Mouse (Mus musculus) embryonic facial prominence, embryonic 12.5 days (tissue): ENCODE measurements at regions not wholly inside any gene's neighbourhood (a gene's known extent, or its start where the extent isn't known, plus 50 kb on each side); places are given as distances from the start of the nearest gene placed in this dataset.
A peak's percentile ranks its signal among the peaks of the same experiment; 100 is the strongest.
"Not testable (repeated sequence)": the region's sequence is repeated elsewhere in the genome, so short reads cannot be mapped to it uniquely, and the experiment has no call there.

Experiments used
- ATAC-seq: fragments of 200-750 bp; cut with Nextera tagmentation; 2 replicates; pipeline ENCODE4 v1.8.0; 2017; ENCODE audit not compliant: insufficient number of reproducible peaks, insufficient read depth, low FRiP score, low TSS enrichment
- H3K27ac ChIP-seq: fragments of 300-500 bp; sonication (generic); 2 replicates; pipeline ENCODE4 v1.5.1; 2016; ENCODE audit warnings: mild to moderate bottlenecking
- H3K27me3 ChIP-seq: fragments of 300-500 bp; sonication (generic); 2 replicates; pipeline ENCODE4 v1.6.1; 2016; ENCODE audit warnings: mild to moderate bottlenecking, moderate library complexity
- H3K36me3 ChIP-seq: fragments of 300-500 bp; sonication (generic); 2 replicates; pipeline ENCODE4 v1.6.1; 2016; ENCODE audit warnings: mild to moderate bottlenecking
- H3K4me1 ChIP-seq: fragments of 300-500 bp; sonication (generic); 2 replicates; pipeline ENCODE4 v1.6.1; 2016
- H3K4me2 ChIP-seq: fragments of 300-500 bp; sonication (generic); replicated peaks from 2 replicates; pipeline ENCODE4 v1.6.1; 2016; ENCODE audit warnings: mild to moderate bottlenecking, moderate library complexity
- H3K4me3 ChIP-seq: fragments of 300-500 bp; sonication (generic); 2 replicates; pipeline ENCODE4 v1.5.1; 2016; ENCODE audit warnings: mild to moderate bottlenecking
- H3K9ac ChIP-seq: fragments of 300-500 bp; sonication (generic); 2 replicates; pipeline ENCODE4 v1.6.1; 2016; ENCODE audit warnings: mild to moderate bottlenecking, moderate library complexity
- H3K9me3 ChIP-seq: fragments of 300-500 bp; sonication (generic); 2 replicates; pipeline ENCODE4 v1.6.1; 2016; ENCODE audit warnings: mild to moderate bottlenecking, moderate library complexity
- WGBS: fragments of 180-500 bp; shearing (Covaris S2); methylation state at CpG from one replicate; pipeline ENCODE4 v1.1.7; 2016; 5-methylcytosine and 5-hydroxymethylcytosine counted together

GRCm38 (mm10) chr17:82846776-82847494 is 368.2 kb upstream of the Pkdcc start:
- Histone ChIP-seq H3K9me3 (no peaks in the 10 kb centered on the region), H3K27ac (no peak overlapping the region), H3K27me3 (no peaks in the 10 kb centered on the region), H3K4me1 (no peaks in the 10 kb centered on the region), H3K36me3 (no peaks in the 10 kb centered on the region), H3K9ac (no peak overlapping the region), H3K4me3 (no peak overlapping the region), H3K4me2 (no peak overlapping the region)
- no peak for ATAC-seq
- 73% methylated on average over 5 of the region's 5 CpGs for WGBS

DNA sequence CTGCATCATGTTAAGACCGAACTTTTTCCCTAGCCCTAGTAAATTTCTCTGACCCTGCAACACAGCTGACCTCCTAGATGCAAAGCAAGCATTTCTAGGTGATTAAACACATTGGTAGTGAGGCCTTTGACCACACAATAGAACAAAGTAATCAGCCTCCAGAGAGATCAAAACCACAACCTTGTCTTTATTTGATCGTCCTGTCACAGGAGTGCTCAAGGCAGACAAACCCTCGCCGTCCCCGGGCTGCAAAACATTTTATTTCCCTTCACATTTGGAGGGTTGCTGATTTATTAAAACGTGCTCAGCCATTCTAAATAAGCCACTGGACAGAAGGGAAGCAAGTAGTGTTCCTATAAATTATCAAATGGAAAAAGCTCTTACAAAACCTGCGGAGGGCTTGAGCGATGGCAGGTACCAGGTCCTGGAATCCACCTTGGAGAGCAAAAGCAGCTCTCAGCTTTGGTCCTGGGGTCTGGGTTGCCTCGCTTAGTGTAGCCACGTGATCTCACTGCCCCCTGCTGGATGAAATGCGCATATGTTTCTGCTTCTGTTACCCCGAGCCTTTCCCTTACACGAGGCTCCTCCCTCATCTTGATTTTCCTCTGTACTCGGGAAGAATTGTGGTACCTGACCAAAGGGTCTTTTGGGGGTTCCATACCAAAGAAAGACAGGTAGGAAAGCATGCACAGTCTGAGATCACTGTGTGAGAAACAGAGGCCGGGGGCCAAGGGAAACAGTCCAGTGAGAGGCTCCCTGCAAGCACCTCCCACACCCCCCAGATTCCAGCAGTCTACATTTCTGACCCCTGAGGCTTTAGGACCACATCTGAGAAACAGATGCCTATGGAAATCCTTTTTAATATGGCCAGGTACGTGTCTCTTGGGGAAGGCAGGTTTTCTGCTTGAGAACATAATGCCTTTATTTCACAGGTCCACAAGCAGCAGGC is 357.6 kb upstream of the Pkdcc start:
- no peaks in the 10 kb centered on the region for H3K36me3 ChIP-seq
- H3K27me3 ChIP-seq: no peaks in the 10 kb centered on the region
- H3K4me3 ChIP-seq: peak overlapping the region; percentile 9; the same call in 1 of the 2 replicates
- H3K9me3 ChIP-seq: no peaks in the 10 kb centered on the region
- no peaks in the 10 kb centered on the region for H3K4me1 ChIP-seq
- H3K9ac ChIP-seq: 0 out of 2 replicates have a peak overlapping the region, but pooled peaks have one; percentile 7
- WGBS: 23% methylated on average over 16 of the region's 16 CpGs
- no peak overlapping the region for H3K27ac ChIP-seq
- peak; percentile 93; the same call in 1 of the 2 replicates for ATAC-seq
- peak overlapping the region; percentile 47 for H3K4me2 ChIP-seq

GRCm38 (mm10) chr17:82860391-82860790 is 354.7 kb upstream of the Pkdcc start:
- WGBS: 81% methylated on average over 5 of the region's 5 CpGs
- Histone ChIP-seq H3K9me3 (no peaks in the 10 kb centered on the region), H3K4me3 (no peak overlapping the region), H3K27me3 (no peaks in the 10 kb centered on the region), H3K27ac (no peak overlapping the region), H3K9ac (no peak overlapping the region), H3K4me1 (no peaks in the 10 kb centered on the region), H3K4me2 (no peak overlapping the region), H3K36me3 (no peaks in the 10 kb centered on the region)
- no peak for ATAC-seq

GRCm38 (mm10) chr17:82860966-82861365 is 354.1 kb upstream of the Pkdcc start:
- Histone ChIP-seq H3K4me3 (no peak overlapping the region), H3K9me3 (no peaks in the 10 kb centered on the region), H3K27ac (no peak overlapping the region), H3K36me3 (no peaks in the 10 kb centered on the region), H3K4me2 (no peak overlapping the region), H3K9ac (no peak overlapping the region), H3K27me3 (no peaks in the 10 kb centered on the region), H3K4me1 (no peaks in the 10 kb centered on the region)
- 83% methylated on average over 5 of the region's 5 CpGs for WGBS
- ATAC-seq: no peak

DNA sequence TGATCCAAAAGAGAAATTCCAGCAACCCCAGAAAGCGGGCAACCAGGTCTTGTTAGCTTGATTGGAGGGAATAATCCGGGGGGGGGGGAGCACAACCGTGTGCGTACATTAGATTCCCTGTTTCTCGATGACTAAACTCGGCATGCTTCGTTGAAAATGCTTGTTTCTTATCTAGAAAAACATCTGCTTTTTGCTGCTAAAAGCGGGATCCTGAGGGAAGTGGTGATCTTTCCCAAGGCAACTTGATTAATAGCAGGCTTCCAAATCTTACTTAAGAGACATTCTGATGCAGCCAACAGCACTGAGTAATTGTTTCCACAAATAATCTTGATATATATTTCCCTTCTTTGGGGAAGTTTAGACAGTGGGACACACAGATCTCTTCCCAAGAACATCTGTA is 338.0 kb upstream of the Pkdcc start:
- 71% methylated on average over 8 of the region's 8 CpGs for WGBS
- H3K9ac ChIP-seq: no peak overlapping the region
- no peaks in the 10 kb centered on the region for H3K36me3 ChIP-seq
- H3K27me3 ChIP-seq: no peaks in the 10 kb centered on the region
- no peaks in the 10 kb centered on the region for H3K9me3 ChIP-seq
- H3K27ac ChIP-seq: no peak overlapping the region
- no peak overlapping the region for H3K4me3 ChIP-seq
- H3K4me2 ChIP-seq: no peak overlapping the region
- ATAC-seq: no peak
- no peaks in the 10 kb centered on the region for H3K4me1 ChIP-seq

DNA sequence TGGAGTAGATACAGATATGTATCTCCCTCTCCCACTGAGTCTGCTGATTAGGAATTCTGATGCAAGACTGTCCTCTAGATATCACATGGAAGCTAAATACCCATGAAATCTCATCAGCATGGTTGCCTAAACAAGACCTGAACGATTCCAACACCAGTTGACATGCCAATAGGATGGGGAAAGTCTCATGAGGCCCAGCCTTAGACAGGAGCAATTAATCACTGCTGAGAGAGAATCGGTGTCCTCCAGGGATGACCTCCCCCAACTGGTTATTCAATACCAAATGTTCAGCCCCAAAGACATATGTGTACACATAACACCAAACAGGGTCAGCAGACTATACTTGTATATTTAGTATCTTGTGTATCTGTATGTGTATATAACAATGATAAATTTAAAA is 314.5 kb upstream of the Pkdcc start:
- H3K4me3 ChIP-seq: no peak overlapping the region
- H3K27me3 ChIP-seq: no peaks in the 10 kb centered on the region
- no peak overlapping the region for H3K27ac ChIP-seq
- 46% methylated on average over 2 of the region's 2 CpGs for WGBS
- H3K9ac ChIP-seq: no peak overlapping the region
- no peaks in the 10 kb centered on the region for H3K36me3 ChIP-seq
- no peaks in the 10 kb centered on the region for H3K9me3 ChIP-seq
- H3K4me1 ChIP-seq: no peaks in the 10 kb centered on the region
- H3K4me2 ChIP-seq: no peak overlapping the region
- ATAC-seq: no peak

DNA sequence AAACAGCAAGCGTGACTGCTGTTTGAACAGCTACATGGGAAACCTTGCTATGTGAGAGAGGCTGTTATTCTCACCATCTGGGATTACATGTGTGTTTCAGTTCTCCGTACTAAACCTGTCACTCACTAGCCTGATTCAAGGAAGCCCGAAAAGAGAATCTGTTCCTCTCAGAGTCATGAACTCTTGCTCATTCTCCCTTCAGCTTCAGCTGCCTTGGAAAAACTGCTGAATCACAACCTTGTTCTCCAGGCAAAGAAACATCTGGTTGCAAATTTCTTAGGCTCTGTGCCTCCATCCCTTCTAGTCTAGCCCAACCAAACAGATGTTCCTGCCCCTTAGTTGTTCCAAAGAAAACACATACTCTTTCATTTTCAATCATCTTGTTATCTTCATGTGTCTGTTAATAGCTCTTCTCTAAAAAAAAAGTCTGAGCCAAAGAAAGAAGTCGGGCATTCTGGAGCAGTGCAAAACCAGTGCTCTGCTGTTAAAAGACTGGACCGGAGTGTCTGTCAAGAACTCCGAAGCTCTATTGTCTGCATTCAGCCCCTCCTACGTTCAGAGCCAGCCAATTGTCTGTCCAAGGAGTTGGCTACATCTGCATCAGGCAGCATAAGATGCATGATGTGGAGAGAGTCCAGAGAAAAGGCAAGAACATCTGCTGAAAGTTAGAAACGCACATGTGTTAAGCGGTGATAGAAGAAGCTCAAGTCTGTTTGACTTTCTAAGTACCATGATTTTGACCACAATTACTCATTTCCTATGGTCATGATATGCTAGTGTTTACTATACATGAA is 313.8 kb upstream of the Pkdcc start:
- H3K4me2 ChIP-seq: no peak overlapping the region
- no peak for ATAC-seq
- no peaks in the 10 kb centered on the region for H3K36me3 ChIP-seq
- H3K4me1 ChIP-seq: no peaks in the 10 kb centered on the region
- H3K27ac ChIP-seq: no peak overlapping the region
- no peaks in the 10 kb centered on the region for H3K27me3 ChIP-seq
- no peak overlapping the region for H3K4me3 ChIP-seq
- H3K9me3 ChIP-seq: no peaks in the 10 kb centered on the region
- H3K9ac ChIP-seq: no peak overlapping the region
- WGBS: 59% methylated on average over 9 of the region's 9 CpGs

GRCm38 (mm10) chr17:82904961-82905360 is 310.1 kb upstream of the Pkdcc start:
- Histone ChIP-seq H3K4me2 (no peak overlapping the region), H3K36me3 (no peaks in the 10 kb centered on the region), H3K9me3 (no peaks in the 10 kb centered on the region), H3K9ac (no peak overlapping the region), H3K27me3 (no peaks in the 10 kb centered on the region), H3K27ac (no peak overlapping the region), H3K4me1 (no peaks in the 10 kb centered on the region), H3K4me3 (no peak overlapping the region)
- 84% methylated on average over 2 of the region's 2 CpGs for WGBS
- ATAC-seq: no peak

GRCm38 (mm10) chr17:82905483-82905882 is 309.6 kb upstream of the Pkdcc start:
- H3K27me3 ChIP-seq: no peaks in the 10 kb centered on the region
- no peak overlapping the region for H3K9ac ChIP-seq
- H3K27ac ChIP-seq: no peak overlapping the region
- no peak overlapping the region for H3K4me2 ChIP-seq
- no peak overlapping the region for H3K4me3 ChIP-seq
- 73% methylated on average over 3 of the region's 3 CpGs for WGBS
- no peaks in the 10 kb centered on the region for H3K9me3 ChIP-seq
- ATAC-seq: no peak
- H3K4me1 ChIP-seq: no peaks in the 10 kb centered on the region
- no peaks in the 10 kb centered on the region for H3K36me3 ChIP-seq

DNA sequence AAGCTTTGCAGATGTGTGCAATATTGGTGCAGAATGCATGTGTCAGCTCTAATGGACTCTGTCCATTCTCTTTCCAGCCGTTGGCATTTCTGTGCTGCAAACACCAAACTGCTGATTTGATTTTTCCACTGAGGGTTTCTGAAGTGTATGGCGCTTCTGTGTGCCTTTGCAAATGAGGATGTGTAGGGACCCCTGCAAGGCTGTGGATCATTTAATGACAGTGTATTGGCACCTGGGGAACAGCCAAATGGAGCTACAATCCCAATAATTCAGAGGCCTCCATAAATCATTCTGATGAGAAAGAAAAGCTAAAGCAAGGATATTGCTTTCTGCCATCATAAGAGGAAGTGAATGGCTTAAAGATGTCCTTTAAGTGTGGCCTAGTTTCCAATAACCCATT is 305.9 kb upstream of the Pkdcc start:
- no peaks in the 10 kb centered on the region for H3K9me3 ChIP-seq
- ATAC-seq: no peak
- no peak overlapping the region for H3K4me3 ChIP-seq
- no peak overlapping the region for H3K4me2 ChIP-seq
- WGBS: 79% methylated on average over 2 of the region's 2 CpGs
- H3K4me1 ChIP-seq: no peaks in the 10 kb centered on the region
- H3K27ac ChIP-seq: no peak overlapping the region
- H3K27me3 ChIP-seq: no peaks in the 10 kb centered on the region
- H3K36me3 ChIP-seq: no peaks in the 10 kb centered on the region
- no peak overlapping the region for H3K9ac ChIP-seq

DNA sequence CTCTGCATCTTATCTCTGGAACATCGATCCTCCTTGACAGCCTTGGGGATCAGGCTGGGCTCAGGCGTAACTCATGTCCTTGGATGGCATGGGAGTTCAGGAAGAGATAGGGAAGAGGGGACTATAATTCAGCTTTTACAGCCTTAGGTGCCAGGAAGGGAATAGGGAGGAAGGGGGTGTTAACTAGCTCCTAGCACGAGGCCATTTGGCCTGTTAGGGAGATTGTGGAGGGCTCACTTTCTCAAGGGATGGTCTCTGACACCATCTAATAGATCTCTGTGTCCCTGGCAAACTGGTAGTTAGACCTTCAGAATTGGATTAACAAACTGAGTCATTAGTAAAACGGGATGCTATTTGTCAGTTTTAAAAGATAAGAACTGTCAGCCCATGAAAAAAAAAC is 292.1 kb upstream of the Pkdcc start:
- H3K9ac ChIP-seq, H3K36me3 ChIP-seq, ATAC-seq, H3K4me2 ChIP-seq, H3K4me1 ChIP-seq, H3K4me3 ChIP-seq, H3K27me3 ChIP-seq, H3K27ac ChIP-seq, H3K9me3 ChIP-seq: not testable (repeated sequence)
- 78% methylated on average over 4 of the region's 4 CpGs for WGBS
